20 mouse cellular contexts compared by ENCODE assay signal in genomic region chr13:9127715-9128114, GRCm38 (mm10). TPM values are rescaled to one million over a fixed set of nuclear protein-coding genes. Genes with fewer than 3 reads are reported as not detected.
DNase-seq lines count a peak whose midpoint lies in the region; ATAC-seq and TF ChIP-seq lines count a peak whose summit lies in the region.
"Had no signal": no experiment of that assay in that cellular context is flagged by ENCODE, and none has a peak within 500 bp of the region (broad histone marks: within the 10 kb centered on the region; RNA-seq: fewer than 3 reads in every experiment).

No protein-coding gene starts in this region.

- no peak for TF ChIP-seq CTCF in heart, postnatal 0 days (IDR thresholded peaks at IDR 0.05; ENCODE audit: low read depth)

- H3K9me3 ChIP-seq in heart, embryonic 11.5 days (replicated peaks; ENCODE audit: control insufficient read depth, low read length) = no peaks in the 10 kb centered on the region
- H3K9me3 ChIP-seq in heart, postnatal 0 days (replicated peaks; ENCODE audit: control insufficient read depth, low read length) = no peaks in the 10 kb centered on the region
- H3K9me3 ChIP-seq in midbrain, embryonic 11.5 days (ENCODE audit: control insufficient read depth, low read length) = no peaks in the 10 kb centered on the region
- H3K9me3 ChIP-seq: hindbrain, embryonic 12.5 days; kidney, embryonic 15.5 days had no signal

- 0 out of 2 replicates have a peak overlapping the region, but pooled peaks have one; percentile 20 for H3K27ac ChIP-seq in brown adipose tissue, adult 24 weeks (replicated peaks; ENCODE audit: low read depth, low read length)
- H3K27ac ChIP-seq in heart, embryonic 11.5 days (ENCODE audit: low read depth, low read length) = peak overlapping the region; percentile 80
- peak overlapping the region; percentile 87 for H3K27ac ChIP-seq in heart, postnatal 0 days (ENCODE audit: low read depth)
- no peak overlapping the region for H3K27ac ChIP-seq in midbrain, embryonic 11.5 days (ENCODE audit: low read depth, low read length)
- H3K27ac ChIP-seq: hindbrain, embryonic 12.5 days; kidney, embryonic 15.5 days had no signal

- no peak; the same call in 1 of the 2 replicates for ATAC-seq in heart, embryonic 11.5 days (replicated peaks; ENCODE audit: insufficient number of reproducible peaks, low FRiP score, low TSS enrichment)
- peak; percentile 90 for ATAC-seq in heart, postnatal 0 days (ENCODE audit: insufficient read depth, low read depth)
- no peak for ATAC-seq in midbrain, embryonic 11.5 days (ENCODE audit: low FRiP score)
- ATAC-seq: forebrain, postnatal 0 days; intestine, postnatal 0 days; midbrain, embryonic 16.5 days had no signal

- no peak overlapping the region for H3K4me3 ChIP-seq in brown adipose tissue, adult 24 weeks (ENCODE audit: insufficient read depth, low read depth, low read length)
- peak overlapping the region; percentile 29 for H3K4me3 ChIP-seq in heart, embryonic 11.5 days (ENCODE audit: low read depth, low read length)
- H3K4me3 ChIP-seq in heart, postnatal 0 days (ENCODE audit: low read depth, low read length) = peak overlapping the region; percentile 48
- no peak overlapping the region for H3K4me3 ChIP-seq in midbrain, embryonic 11.5 days (ENCODE audit: low read depth, low read length)
- H3K4me3 ChIP-seq: hindbrain, embryonic 12.5 days; kidney, embryonic 15.5 days had no signal

- WGBS in heart, embryonic 11.5 days (ENCODE audit: insufficient replicate concordance) = 60% methylated on average over 4 of the region's 4 CpGs
- WGBS in heart, postnatal 0 days = 36% methylated on average over 4 of the region's 4 CpGs
- WGBS in midbrain, embryonic 11.5 days = 97% methylated on average over 4 of the region's 4 CpGs

- peak overlapping the region; percentile 47 for H3K4me2 ChIP-seq in heart, embryonic 11.5 days
- H3K4me2 ChIP-seq in heart, postnatal 0 days (ENCODE audit: low read depth, low read length) = peak overlapping the region; percentile 63
- H3K4me2 ChIP-seq in midbrain, embryonic 11.5 days = no peak overlapping the region
- H3K4me2 ChIP-seq: hindbrain, embryonic 12.5 days; kidney, embryonic 15.5 days had no signal

- intact Hi-C loops in gastrocnemius, postnatal 14 days (cut with DNase I; ENCODE audit: low total_unique reads) = no loop called here

- H3K27me3 ChIP-seq in heart, embryonic 11.5 days (ENCODE audit: control insufficient read depth, insufficient read depth, low read length) = no peaks in the 10 kb centered on the region
- no peaks in the 10 kb centered on the region for H3K27me3 ChIP-seq in heart, postnatal 0 days (ENCODE audit: control insufficient read depth, insufficient read depth, low read length)
- no peaks in the 10 kb centered on the region for H3K27me3 ChIP-seq in midbrain, embryonic 11.5 days (ENCODE audit: control insufficient read depth, insufficient read depth, low read length)
- H3K27me3 ChIP-seq: hindbrain, embryonic 12.5 days; kidney, embryonic 15.5 days had no signal

- peak; percentile 71; the same call in 1 of the 2 replicates for TF ChIP-seq EP300 in heart, postnatal 0 days (IDR thresholded peaks at IDR 0.05; ENCODE audit: low read depth)

- H3K4me1 ChIP-seq in brown adipose tissue, adult 24 weeks (ENCODE audit: control insufficient read depth, insufficient read depth, insufficient read length, low read length) = peaks cover 6% of the 10 kb centered on the region; the same call in 1 of the 2 replicates
- peaks cover 10% of the 10 kb centered on the region for H3K4me1 ChIP-seq in heart, embryonic 11.5 days (ENCODE audit: control insufficient read depth, insufficient read depth, low read length)
- H3K4me1 ChIP-seq in heart, postnatal 0 days (ENCODE audit: control insufficient read depth, insufficient read depth) = peaks cover 29% of the 10 kb centered on the region
- H3K4me1 ChIP-seq in midbrain, embryonic 11.5 days (ENCODE audit: control insufficient read depth, insufficient read depth, low read length) = no peaks in the 10 kb centered on the region
- H3K4me1 ChIP-seq: hindbrain, embryonic 12.5 days; kidney, embryonic 15.5 days had no signal

- DNase-seq in gastrocnemius, adult 18-20 months (ENCODE audit: low spot score) = peak; percentile 73
- no peak for DNase-seq in gastrocnemius, postnatal 14 days
- DNase-seq in heart, postnatal 0 days (ENCODE audit: low spot score) = peak; percentile 92
- no peak for DNase-seq in cerebellum, adult 18-20 months
- no peak for DNase-seq in neural tube, embryonic 10.5 days (ENCODE audit: extremely low spot score, low spot score)
- DNase-seq in midbrain, embryonic 11.5 days (ENCODE audit: low spot score, missing footprints) = no peak
- DNase-seq: adrenal gland, postnatal 14 days; cerebellum, adult 9-11 months; forebrain, postnatal 0 days; kidney, postnatal 36 days; layer of hippocampus, adult 9-11 months; left cerebral cortex, postnatal 4 days; spleen, adult 18-20 months; thymus, postnatal 25 days had no signal

- H3K9ac ChIP-seq in heart, embryonic 11.5 days (ENCODE audit: low read depth, low read length) = no peak overlapping the region; the same call in 1 of the 2 replicates
- H3K9ac ChIP-seq in heart, postnatal 0 days (replicated peaks; ENCODE audit: low read depth, low read length) = peak overlapping the region; percentile 46
- H3K9ac ChIP-seq in midbrain, embryonic 11.5 days (ENCODE audit: low read length) = no peak overlapping the region
- H3K9ac ChIP-seq: forebrain, postnatal 0 days; hindbrain, embryonic 12.5 days; kidney, embryonic 15.5 days had no signal

- H3K36me3 ChIP-seq in heart, embryonic 11.5 days (ENCODE audit: control insufficient read depth, insufficient read depth, low read length) = peaks cover 19% of the 10 kb centered on the region
- peaks cover 57% of the 10 kb centered on the region for H3K36me3 ChIP-seq in heart, postnatal 0 days (replicated peaks; ENCODE audit: control insufficient read depth, insufficient read depth, low read length)
- H3K36me3 ChIP-seq in midbrain, embryonic 11.5 days (ENCODE audit: control insufficient read depth, insufficient read depth, low read length) = peaks cover 4% of the 10 kb centered on the region; the same call in 1 of the 2 replicates

RNA-seq across cellular contexts. Expression of gene Larp4b, which starts 34.0 kb away (rescaled TPM):
- 10 to 100 TPM; 59.5 to 64.6 TPM for total RNA-seq in gastrocnemius, adult 18-20 months (2021)
- 10 to 100 TPM; 58.9 to 63.9 TPM for total RNA-seq in gastrocnemius, postnatal 14 days (2021)
- polyA plus RNA-seq in brown adipose tissue, adult 24 weeks (2012; ENCODE audit: insufficient read depth, insufficient read length, missing spikeins) = 24.5 and 24.6 TPM in 2 replicates
- polyA plus RNA-seq in heart, embryonic 11.5 days (2014; fragmentation: Nextera tagmentation; extraction: Ambion mirVana) = 29.6 and 31.7 TPM in 2 replicates
- total RNA-seq in heart, postnatal 0 days (2014; rRNA removed; ENCODE audit: low replicate concordance) = 37.1 and 95.2 TPM in 2 replicates
- 17.2 and 19.1 TPM in 2 replicates for polyA plus RNA-seq in heart, postnatal 0 days (2015; fragmentation: Nextera tagmentation; extraction: Ambion mirVana)
- polyA plus RNA-seq in midbrain, embryonic 11.5 days (2014; fragmentation: Nextera tagmentation; extraction: Ambion mirVana) = 36.9 and 37.7 TPM in 2 replicates

Comparison
In these comparisons a context has a peak if more than half of its experiments do, and no peak if none do; other contexts are left out.
1. DNase-seq: peak in gastrocnemius, adult 18-20 months (single experiment) and heart, postnatal 0 days (single experiment); none in gastrocnemius, postnatal 14 days (single experiment), cerebellum, adult 18-20 months (0 of 2), neural tube, embryonic 10.5 days (single experiment) and midbrain, embryonic 11.5 days (single experiment).
2. H3K4me3 ChIP-seq: peak in heart, embryonic 11.5 days (single experiment) and heart, postnatal 0 days (single experiment); none in brown adipose tissue, adult 24 weeks (single experiment) and midbrain, embryonic 11.5 days (single experiment).